Mouse (Mus musculus) large intestine, adult 2 months (tissue): ENCODE data around the gene Rfx2. TPM values are rescaled to one million over a fixed set of nuclear protein-coding genes. Genes with fewer than 3 reads are reported as not detected.

ENCODE experiments used
- DNase-seq: peaks from one replicate; pipeline ENCODE4 v3.0.0-alpha.2; 2012; ENCODE audit warnings: low read depth, low spot score
- WGBS: fragments of 180-500 bp; shearing (Covaris S2); methylation state at CpG from one replicate; pipeline ENCODE4 v1.1.7; 2018; 5-methylcytosine and 5-hydroxymethylcytosine counted together
- polyA plus RNA-seq: library from polyadenylated mRNA; depleted of rRNA; stranded (reverse); fragments of >200 nt; gene quantifications from 2 replicates; pipeline ENCODE4 v1.2.3, GENCODE M21; 2012

The Rfx2 gene
- polyA plus RNA-seq, 1 experiment = 6.2 TPM

- 72% methylated on average over 7 of the region's 7 CpGs for WGBS
- DNase-seq = no peak
Measured at GRCm38 (mm10) chr17:56759261-56759660, 71.6 kb downstream of the Rfx2 start.

- DNase-seq = peak; percentile 53
- 3% methylated on average over 12 of the region's 12 CpGs for WGBS
Measured at GRCm38 (mm10) chr17:56758132-56758531, 72.7 kb downstream of the Rfx2 start.

- DNase-seq = peak; percentile 66
- WGBS = under 1% methylated on average over 47 of the region's 48 CpGs
Measured at GRCm38 (mm10) chr17:56757416-56758123, 73.2 kb downstream of the Rfx2 start, which contains the start of gene Nrtn. Gene Nrtn (minus strand): TSS chr17:56757530.

- no peak for DNase-seq
- 1% methylated on average over 51 of the region's 51 CpGs for WGBS
Measured at GRCm38 (mm10) chr17:56756703-56757399, 74.0 kb downstream of the Rfx2 start.

GRCm38 (mm10) chr17:56754271-56755185 lies 76.3 kb downstream of the Rfx2 start:
- 26% methylated on average over 36 of the region's 36 CpGs for WGBS
- no peak for DNase-seq

GRCm38 (mm10) chr17:56753452-56753851 lies 77.4 kb downstream of the Rfx2 start:
- no peak for DNase-seq
- 21% methylated on average over 15 of the region's 15 CpGs for WGBS

- no peak for DNase-seq
- 62% methylated on average over 71 of the region's 71 CpGs for WGBS
Measured at GRCm38 (mm10) chr17:56751404-56752072, 79.3 kb downstream of the Rfx2 start.

- 38% methylated on average over 5 of the region's 5 CpGs for WGBS
- DNase-seq = no peak
Measured at GRCm38 (mm10) chr17:56744173-56744572, 86.6 kb downstream of the Rfx2 start.

- 79% methylated on average over 17 of the region's 17 CpGs for WGBS
- DNase-seq = no peak
Measured at GRCm38 (mm10) chr17:56740788-56741160, 90.0 kb downstream of the Rfx2 start.

GRCm38 (mm10) chr17:56740118-56740787 lies 90.6 kb downstream of the Rfx2 start:
- DNase-seq = no peak
- WGBS = 80% methylated on average over 17 of the region's 17 CpGs

GRCm38 (mm10) chr17:56738221-56738620 lies 92.6 kb downstream of the Rfx2 start:
- DNase-seq = no peak
- 76% methylated on average over 10 of the region's 10 CpGs for WGBS

GRCm38 (mm10) chr17:56736534-56736933 lies 94.3 kb downstream of the Rfx2 start:
- WGBS = 41% methylated on average over 8 of the region's 8 CpGs
- DNase-seq = no peak

- DNase-seq = no peak
- 77% methylated on average over 2 of the region's 2 CpGs for WGBS
Measured at GRCm38 (mm10) chr17:56729656-56730055, 101.2 kb downstream of the Rfx2 start.

GRCm38 (mm10) chr17:56729151-56729550 lies 101.7 kb downstream of the Rfx2 start:
- WGBS = 24% methylated on average over 6 of the region's 6 CpGs
- no peak for DNase-seq

GRCm38 (mm10) chr17:56728117-56728516 lies 102.7 kb downstream of the Rfx2 start:
- DNase-seq = no peak
- WGBS = 17% methylated on average over 12 of the region's 12 CpGs

GRCm38 (mm10) chr17:56727659-56728058 lies 103.2 kb downstream of the Rfx2 start:
- DNase-seq = no peak
- 17% methylated on average over 12 of the region's 12 CpGs for WGBS

- DNase-seq = no peak
- WGBS = 26% methylated on average over 7 of the region's 7 CpGs
Measured at GRCm38 (mm10) chr17:56727029-56727649, 103.7 kb downstream of the Rfx2 start.
